Mouse (Mus musculus) heart, embryonic 15.5 days (tissue): ENCODE data around the gene Ajuba. TPM values are rescaled to one million over a fixed set of nuclear protein-coding genes. Genes with fewer than 3 reads are reported as not detected.

Source experiments
- ATAC-seq: fragments of 200-750 bp; cut with Nextera tagmentation; replicated peaks from 2 replicates; pipeline ENCODE4 v1.8.0; 2017; ENCODE audit warnings: low read depth, moderate TSS enrichment; ENCODE audit not compliant: insufficient number of reproducible peaks, insufficient read depth, low FRiP score
- H3K27ac ChIP-seq: fragments of 300-500 bp; sonication (generic); 2 replicates; pipeline ENCODE4 v1.5.1; 2015; ENCODE audit warnings: mild to moderate bottlenecking, inconsistent platforms
- H3K27me3 ChIP-seq: fragments of 300-500 bp; sonication (generic); 2 replicates; pipeline ENCODE4 v1.6.1; 2015; ENCODE audit warnings: inconsistent platforms
- H3K36me3 ChIP-seq: fragments of 300-500 bp; sonication (generic); 2 replicates; pipeline ENCODE4 v1.6.1; 2015; ENCODE audit warnings: mild to moderate bottlenecking, inconsistent platforms
- H3K4me1 ChIP-seq: fragments of 300-500 bp; sonication (generic); replicated peaks from 2 replicates; pipeline ENCODE4 v1.6.1; 2015; ENCODE audit warnings: inconsistent platforms
- H3K4me2 ChIP-seq: fragments of 300-500 bp; sonication (generic); 2 replicates; pipeline ENCODE4 v1.6.1; 2015; ENCODE audit warnings: inconsistent platforms, mild to moderate bottlenecking, moderate library complexity
- H3K4me3 ChIP-seq: fragments of 300-500 bp; sonication (generic); 2 replicates; pipeline ENCODE4 v1.5.1; 2015; ENCODE audit warnings: mild to moderate bottlenecking, inconsistent platforms
- H3K9ac ChIP-seq: fragments of 300-500 bp; sonication (generic); 2 replicates; pipeline ENCODE4 v1.6.1; 2015; ENCODE audit warnings: mild to moderate bottlenecking, inconsistent platforms
- H3K9me3 ChIP-seq: fragments of 300-500 bp; sonication (generic); replicated peaks from 2 replicates; pipeline ENCODE4 v1.6.1; 2016; ENCODE audit warnings: inconsistent platforms
- WGBS: fragments of 180-500 bp; shearing (Covaris S2); methylation state at CpG from one replicate; pipeline ENCODE4 v1.1.7; 2015; ENCODE audit warnings: mixed read lengths; 5-methylcytosine and 5-hydroxymethylcytosine counted together
- polyA plus RNA-seq: library from polyadenylated mRNA; unstranded; fragments of >200 nt; fragmentation: Nextera tagmentation; extraction: Ambion mirVana; gene quantifications from 2 replicates; pipeline ENCODE4 v1.2.1, GENCODE M21; 2015

Gene Ajuba
- polyA plus RNA-seq, 1 experiment from 2014 or later, result 23.1 TPM

DNA sequence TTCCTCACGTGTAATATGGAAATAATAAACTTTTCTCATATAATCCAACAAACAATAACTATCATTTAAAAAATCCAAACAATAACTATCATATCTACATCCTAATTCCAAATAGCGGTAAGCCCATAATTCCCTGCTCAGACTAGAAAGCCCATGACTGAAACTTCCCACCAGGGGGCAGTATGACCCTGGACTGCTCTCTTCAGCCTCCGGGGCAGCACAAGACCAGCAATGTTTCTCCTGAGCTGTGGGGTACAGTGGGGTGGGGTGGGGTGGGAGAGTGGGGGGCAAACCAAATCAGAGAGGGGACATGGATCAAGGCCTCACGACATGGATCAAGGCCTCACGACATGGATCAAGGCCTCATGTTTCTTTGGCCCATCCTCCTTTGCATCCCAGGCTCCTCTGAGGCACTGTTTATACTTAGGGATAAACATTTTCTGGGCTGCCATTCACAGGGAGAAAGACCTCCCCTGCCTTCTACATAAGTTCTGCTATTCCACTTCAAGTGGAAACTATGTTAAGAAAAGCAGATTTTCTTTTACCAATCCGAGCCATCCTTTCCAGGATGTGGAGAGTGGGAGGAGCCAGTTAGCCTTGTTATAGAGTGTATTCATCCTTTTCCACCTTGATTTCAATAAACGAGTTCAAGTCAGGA lies 6.5 kb upstream of the Ajuba start:
- Histone ChIP-seq H3K9ac (no peak overlapping the region), H3K4me1 (peaks cover 6% of the 10 kb centered on the region), H3K27me3 (no peaks in the 10 kb centered on the region), H3K36me3 (0 out of 2 replicates have a peak, but pooled peaks cover 3% of the 10 kb centered on the region), H3K9me3 (no peaks in the 10 kb centered on the region), H3K4me2 (no peak overlapping the region), H3K27ac (no peak overlapping the region), H3K4me3 (no peak overlapping the region)
- WGBS, result 37% methylated on average over 7 of the region's 7 CpGs
- ATAC-seq, result peak; percentile 47; the same call in 1 of the 2 replicates

DNA sequence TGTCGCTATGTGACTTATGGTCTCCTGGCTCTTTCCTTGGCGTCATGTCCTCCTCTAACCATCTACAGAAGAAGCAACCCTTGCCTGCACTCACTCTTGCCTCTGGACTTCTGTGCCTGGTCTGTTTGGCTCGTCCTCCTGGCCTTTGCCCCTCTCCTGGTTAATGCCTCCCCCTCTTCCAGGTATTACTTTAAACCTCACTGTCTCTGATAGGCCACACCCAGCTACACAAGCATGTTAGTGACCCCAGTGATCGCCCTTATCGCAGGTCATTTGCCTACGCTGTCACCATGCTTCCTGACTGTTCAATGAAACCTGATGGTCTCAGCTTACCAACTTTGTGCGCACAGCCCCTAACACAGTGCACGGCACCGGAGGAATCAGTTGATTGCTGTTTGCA lies 5.2 kb upstream of the Ajuba start:
- peaks cover 5% of the 10 kb centered on the region for H3K4me1 ChIP-seq
- H3K36me3 ChIP-seq, result 0 out of 2 replicates have a peak, but pooled peaks cover 3% of the 10 kb centered on the region
- no peak overlapping the region for H3K4me2 ChIP-seq
- WGBS, result 86% methylated on average over 9 of the region's 9 CpGs
- H3K27ac ChIP-seq, result no peak overlapping the region
- H3K9me3 ChIP-seq, result no peaks in the 10 kb centered on the region
- H3K4me3 ChIP-seq, result no peak overlapping the region
- ATAC-seq, result no peak
- H3K27me3 ChIP-seq, result no peaks in the 10 kb centered on the region
- H3K9ac ChIP-seq, result no peak overlapping the region

DNA sequence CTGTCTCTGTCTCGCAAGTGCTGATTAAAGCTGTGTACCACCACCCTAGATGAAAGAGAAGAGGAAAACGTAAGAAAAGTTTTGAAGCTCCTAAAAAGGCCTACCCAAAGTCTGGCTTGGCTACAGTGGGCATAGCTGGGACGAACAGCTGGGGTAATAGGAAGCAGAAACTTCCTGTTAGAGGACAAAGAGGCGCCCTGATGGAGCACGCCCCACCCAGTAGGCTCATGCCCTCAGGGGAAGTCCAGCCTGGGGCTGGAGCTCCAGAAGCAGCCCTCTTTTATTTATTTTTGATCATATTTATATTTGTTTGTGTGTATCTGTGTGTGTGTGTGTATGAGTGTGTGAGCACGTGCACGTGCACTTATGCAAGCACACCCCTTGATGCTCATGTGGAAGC lies 2.3 kb upstream of the Ajuba start:
- no peak for ATAC-seq
- H3K4me1 ChIP-seq, result peaks cover 14% of the 10 kb centered on the region
- 0 out of 2 replicates have a peak, but pooled peaks cover 3% of the 10 kb centered on the region for H3K36me3 ChIP-seq
- H3K9me3 ChIP-seq, result no peaks in the 10 kb centered on the region
- no peak overlapping the region for H3K4me2 ChIP-seq
- no peak overlapping the region for H3K27ac ChIP-seq
- H3K4me3 ChIP-seq, result no peak overlapping the region
- no peak overlapping the region for H3K9ac ChIP-seq
- no peaks in the 10 kb centered on the region for H3K27me3 ChIP-seq
- 67% methylated on average over 7 of the region's 7 CpGs for WGBS

DNA sequence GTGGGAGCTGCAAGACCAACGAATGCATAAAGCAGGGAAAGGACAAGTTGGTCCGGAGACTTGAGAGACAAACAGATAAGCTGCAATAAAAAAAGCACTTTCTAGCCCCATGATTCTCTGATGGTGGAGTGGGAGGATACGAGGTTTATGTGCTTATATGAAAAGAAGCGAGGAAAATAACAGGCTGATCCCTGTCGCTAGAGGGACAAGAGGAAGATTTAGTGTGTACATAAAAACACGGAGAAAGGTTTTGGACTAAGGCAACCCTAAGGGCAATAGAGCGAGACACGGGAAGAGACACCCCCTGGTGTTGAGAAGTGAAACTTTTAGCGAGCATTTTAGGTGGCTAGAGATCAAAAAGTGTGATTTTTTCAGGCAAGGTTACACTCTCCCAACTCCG lies 705 bp upstream of the Ajuba start:
- H3K4me3 ChIP-seq, result peak overlapping the region; percentile 81
- ATAC-seq, result no peak
- H3K36me3 ChIP-seq, result 0 out of 2 replicates have a peak, but pooled peaks cover 1% of the 10 kb centered on the region
- H3K27me3 ChIP-seq, result no peaks in the 10 kb centered on the region
- H3K4me1 ChIP-seq, result peaks cover 30% of the 10 kb centered on the region
- H3K27ac ChIP-seq, result peak overlapping the region; percentile 93
- H3K4me2 ChIP-seq, result peak overlapping the region; percentile 84
- WGBS, result under 1% methylated on average over 10 of the region's 10 CpGs
- no peaks in the 10 kb centered on the region for H3K9me3 ChIP-seq
- H3K9ac ChIP-seq, result peak overlapping the region; percentile 93

DNA sequence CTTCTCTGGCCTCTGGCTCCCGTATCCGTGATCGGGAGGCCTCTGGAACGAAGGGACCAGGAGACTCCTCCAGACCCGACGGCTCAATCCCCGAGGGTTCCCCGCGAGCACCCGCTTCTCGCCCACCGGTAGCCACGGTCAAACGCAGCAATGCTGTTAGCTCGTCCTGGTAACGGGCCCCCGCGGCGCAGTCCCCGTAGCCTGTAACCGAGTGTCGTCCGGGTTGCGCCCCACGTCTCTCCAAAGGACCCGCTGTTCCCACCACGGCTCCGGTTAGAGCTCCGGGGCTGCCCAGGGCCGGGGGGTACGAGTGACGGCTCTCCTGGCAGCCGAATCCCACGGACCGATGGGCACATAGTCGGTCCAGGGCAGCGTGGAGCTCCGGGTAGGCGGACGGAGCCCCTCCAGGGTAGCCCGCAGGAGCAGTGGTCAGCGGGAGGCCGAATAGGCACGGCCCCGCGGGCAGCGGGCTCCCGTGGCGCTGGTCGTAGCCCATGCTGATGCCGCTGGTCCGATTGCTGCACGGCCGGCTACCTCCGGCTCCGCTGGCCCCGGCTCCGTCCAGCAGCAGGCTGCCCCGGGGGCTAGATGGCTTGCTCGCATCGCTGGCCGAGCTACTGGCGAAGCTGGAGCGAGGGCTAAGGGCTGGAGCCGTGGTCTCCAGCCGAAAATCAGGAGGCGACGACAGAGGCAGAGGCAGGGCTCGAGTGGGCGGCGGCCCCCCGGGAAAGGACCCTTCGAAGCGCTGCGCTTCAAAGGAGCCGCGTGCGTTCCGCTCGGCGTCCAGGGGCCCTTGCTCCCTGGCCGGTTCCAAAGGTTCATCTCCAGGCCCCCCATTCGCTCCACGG lies 893 bp downstream of the Ajuba start:
- Histone ChIP-seq H3K4me2 (peak overlapping the region; percentile 84), H3K9me3 (no peaks in the 10 kb centered on the region), H3K27ac (peak overlapping the region; percentile 93), H3K36me3 (peaks cover 6% of the 10 kb centered on the region), H3K9ac (peak overlapping the region; percentile 93), H3K4me1 (peaks cover 46% of the 10 kb centered on the region), H3K27me3 (no peaks in the 10 kb centered on the region), H3K4me3 (peak overlapping the region; percentile 81)
- ATAC-seq, result no peak
- WGBS, result under 1% methylated on average over 84 of the region's 84 CpGs

DNA sequence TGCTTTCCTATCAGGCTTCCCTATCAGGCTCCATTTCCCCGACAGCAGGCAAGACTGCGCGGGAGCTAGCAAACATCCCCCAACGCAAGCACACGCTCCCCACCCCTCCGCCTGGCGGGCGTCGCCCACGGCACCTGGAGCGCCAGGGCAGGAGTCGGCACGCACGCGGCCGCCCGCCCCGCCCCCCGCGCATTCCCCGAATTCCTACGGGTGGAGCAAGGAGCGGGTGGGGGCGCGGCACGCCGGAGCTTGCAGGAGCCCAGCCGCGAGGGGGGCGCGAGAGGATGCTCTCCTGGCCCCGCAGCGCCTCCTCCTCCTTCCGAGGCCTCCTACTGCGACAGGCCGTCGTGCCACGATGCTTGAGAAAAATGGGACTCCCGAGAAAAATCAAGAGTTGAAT lies 1.7 kb downstream of the Ajuba start:
- no peaks in the 10 kb centered on the region for H3K9me3 ChIP-seq
- peak overlapping the region; percentile 93 for H3K9ac ChIP-seq
- WGBS, result under 1% methylated on average over 39 of the region's 39 CpGs
- H3K4me1 ChIP-seq, result peaks cover 48% of the 10 kb centered on the region
- no peaks in the 10 kb centered on the region for H3K27me3 ChIP-seq
- ATAC-seq, result peak; percentile 47; the same call in 1 of the 2 replicates
- H3K4me2 ChIP-seq, result peak overlapping the region; percentile 84
- peaks cover 11% of the 10 kb centered on the region for H3K36me3 ChIP-seq
- peak overlapping the region; percentile 93 for H3K27ac ChIP-seq
- H3K4me3 ChIP-seq, result peak overlapping the region; percentile 81

DNA sequence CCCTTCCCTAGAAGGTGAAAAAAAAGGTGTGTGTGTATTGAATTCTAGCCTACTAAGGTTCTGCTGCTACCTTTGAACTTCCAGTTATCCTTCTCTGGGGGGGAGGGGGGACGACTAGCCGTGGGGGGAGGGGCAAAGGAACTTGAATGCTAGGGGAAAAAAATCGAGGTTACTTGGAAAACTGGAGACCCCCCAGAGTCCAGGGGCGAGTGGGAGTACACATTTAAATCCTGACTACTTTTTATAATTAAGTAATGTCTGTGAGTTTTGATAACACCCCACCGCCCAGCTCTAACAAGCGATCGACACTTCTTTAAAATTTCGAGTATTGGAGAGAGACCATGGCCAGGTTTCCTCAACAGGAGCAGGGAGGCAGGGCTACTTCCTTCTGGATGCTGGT lies 2.3 kb downstream of the Ajuba start:
- Histone ChIP-seq H3K27me3 (no peaks in the 10 kb centered on the region), H3K36me3 (peaks cover 15% of the 10 kb centered on the region), H3K4me1 (peaks cover 52% of the 10 kb centered on the region), H3K9me3 (no peaks in the 10 kb centered on the region), H3K4me3 (peak overlapping the region; percentile 81), H3K9ac (peak overlapping the region; percentile 93), H3K4me2 (peak overlapping the region; percentile 84), H3K27ac (peak overlapping the region; percentile 93)
- WGBS, result 7% methylated on average over 8 of the region's 8 CpGs
- ATAC-seq, result no peak

DNA sequence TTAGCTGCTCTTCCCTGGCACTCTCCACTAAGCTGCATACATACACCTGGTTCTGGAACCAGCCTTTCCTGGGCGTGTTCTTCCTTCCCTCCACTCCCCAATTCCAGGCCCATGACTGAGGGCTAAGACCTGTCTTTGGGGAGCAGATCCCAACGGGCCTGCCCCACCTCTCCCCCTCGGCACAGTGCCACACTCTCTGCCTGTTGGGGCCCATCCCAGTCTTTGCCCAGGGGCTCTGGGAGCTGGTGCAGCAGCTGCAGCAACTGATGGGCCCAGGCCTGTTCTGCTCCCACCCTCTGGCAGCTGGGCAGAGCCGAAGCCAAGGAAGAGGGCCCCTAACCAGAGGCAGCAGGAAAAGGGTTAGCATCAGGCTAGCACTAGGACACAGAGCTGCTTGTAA lies 3.1 kb downstream of the Ajuba start:
- WGBS, result 8% methylated on average over 4 of the region's 4 CpGs
- Histone ChIP-seq H3K27ac (peak overlapping the region; percentile 93), H3K9ac (peak overlapping the region; percentile 93), H3K36me3 (peaks cover 18% of the 10 kb centered on the region), H3K4me3 (peak overlapping the region; percentile 81), H3K9me3 (no peaks in the 10 kb centered on the region), H3K27me3 (no peaks in the 10 kb centered on the region), H3K4me2 (peak overlapping the region; percentile 84), H3K4me1 (peaks cover 60% of the 10 kb centered on the region)
- ATAC-seq, result no peak

DNA sequence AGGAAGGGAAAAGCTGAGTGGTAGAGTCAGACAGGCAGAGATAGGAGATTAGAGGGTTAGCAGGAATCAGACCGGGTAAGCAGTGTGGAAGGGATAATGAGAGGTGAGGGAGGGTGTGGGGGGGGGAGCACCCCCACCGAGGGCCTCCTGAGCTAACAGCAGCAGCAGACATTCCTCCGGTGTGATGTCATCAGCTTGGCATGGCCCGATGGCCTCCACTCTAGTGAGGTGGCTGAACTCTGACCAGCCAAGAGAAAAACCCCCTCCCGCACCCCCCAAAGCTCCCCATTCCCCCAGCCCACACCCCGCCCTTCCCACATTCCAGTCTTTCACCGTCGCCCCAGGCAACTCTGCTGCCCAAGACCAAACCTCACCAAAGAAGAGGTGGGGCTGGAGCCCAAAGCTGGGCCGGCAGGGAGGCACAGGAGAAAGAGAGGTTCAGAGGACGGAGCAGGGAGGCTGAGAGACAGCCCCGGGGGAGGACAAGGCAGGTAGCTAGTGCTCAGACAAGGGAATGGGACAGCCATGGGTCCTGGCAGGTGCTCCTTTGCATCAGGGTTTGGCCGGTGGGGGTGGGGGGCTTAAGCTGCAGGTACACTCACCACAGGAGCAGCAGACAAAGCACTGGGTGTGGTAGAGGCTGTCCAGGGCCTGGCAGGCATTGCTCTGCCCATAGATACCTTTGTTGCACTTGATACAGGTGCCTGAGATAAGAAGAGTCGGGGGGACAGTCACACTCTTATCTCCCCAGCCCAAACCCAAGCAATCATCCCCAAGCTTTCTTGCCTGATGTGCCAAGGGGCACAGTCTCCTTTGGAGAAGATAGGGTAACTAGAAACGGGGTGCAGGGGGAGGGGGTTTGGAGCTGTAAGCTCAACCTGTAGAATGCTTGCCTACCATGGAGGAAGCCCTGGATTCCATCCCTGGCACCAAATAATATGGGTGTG lies 4.3 kb downstream of the Ajuba start:
- Histone ChIP-seq H3K4me1 (peaks cover 59% of the 10 kb centered on the region), H3K27ac (peak overlapping the region; percentile 93), H3K4me3 (peak overlapping the region; percentile 81), H3K27me3 (no peaks in the 10 kb centered on the region), H3K4me2 (peak overlapping the region; percentile 84), H3K9me3 (no peaks in the 10 kb centered on the region), H3K9ac (peak overlapping the region; percentile 93), H3K36me3 (peaks cover 28% of the 10 kb centered on the region)
- peak; percentile 58 for ATAC-seq
- 6% methylated on average over 14 of the region's 14 CpGs for WGBS

DNA sequence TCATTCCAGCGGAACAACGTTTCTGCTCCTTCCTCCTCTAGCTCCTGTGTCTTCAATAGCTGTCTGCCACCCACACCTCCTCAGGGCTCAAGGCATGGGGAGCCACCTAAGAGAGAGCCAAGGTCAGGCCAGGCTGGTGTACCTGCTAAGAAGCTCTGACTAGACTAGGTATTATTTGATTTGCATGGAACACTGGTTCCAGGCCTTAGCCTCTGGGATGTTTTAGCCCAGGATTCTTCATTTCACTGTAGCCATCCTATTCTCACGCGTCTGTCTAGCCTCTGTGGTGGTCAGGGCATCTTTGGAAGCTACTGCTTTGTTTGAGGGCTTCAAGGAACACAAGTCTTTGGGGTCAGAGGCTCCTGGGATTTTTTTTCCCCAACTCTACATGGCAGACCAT lies 5.2 kb downstream of the Ajuba start:
- H3K4me3 ChIP-seq, result no peak overlapping the region
- 51% methylated on average over 4 of the region's 4 CpGs for WGBS
- H3K36me3 ChIP-seq, result peaks cover 37% of the 10 kb centered on the region
- H3K4me2 ChIP-seq, result peak overlapping the region; percentile 84
- peaks cover 59% of the 10 kb centered on the region for H3K4me1 ChIP-seq
- H3K27ac ChIP-seq, result peak overlapping the region; percentile 93
- ATAC-seq, result no peak
- no peak overlapping the region for H3K9ac ChIP-seq
- no peaks in the 10 kb centered on the region for H3K27me3 ChIP-seq
- no peaks in the 10 kb centered on the region for H3K9me3 ChIP-seq
